Mouse (Mus musculus) cerebellum, postnatal 14 days (tissue): ENCODE results near the gene Mllt1.

Experiments used
- DNase-seq, 2 experiments: peaks; one replicate each; pipeline ENCODE4 v3.0.0; 2021; ENCODE audit warnings: mixed read lengths in 2 of 2

Mllt1 gene

GRCm38 (mm10) chr17:56876981-56877380, 58.2 kb downstream of the Mllt1 start:
- no peak for DNase-seq

DNA sequence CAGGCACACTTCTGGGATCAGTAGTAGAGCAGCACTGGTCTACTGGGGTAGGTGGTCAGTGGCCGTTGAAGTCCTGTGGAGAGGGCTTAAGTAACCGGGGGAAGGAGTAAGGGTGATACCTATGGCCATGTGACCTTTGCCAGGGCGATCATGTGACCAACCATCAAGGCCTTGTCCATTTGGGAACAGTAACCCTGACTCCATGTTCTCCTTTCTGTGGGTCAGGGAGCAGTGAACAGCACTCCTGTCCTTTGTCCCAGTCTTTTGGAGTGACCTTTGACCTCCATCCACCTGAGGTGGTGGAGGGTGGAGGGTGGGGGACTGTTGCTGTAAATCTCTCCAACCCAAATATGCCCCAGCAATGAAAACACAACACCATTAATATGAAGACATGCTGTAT, 58.8 kb downstream of the Mllt1 start:
- no peak for DNase-seq

DNA sequence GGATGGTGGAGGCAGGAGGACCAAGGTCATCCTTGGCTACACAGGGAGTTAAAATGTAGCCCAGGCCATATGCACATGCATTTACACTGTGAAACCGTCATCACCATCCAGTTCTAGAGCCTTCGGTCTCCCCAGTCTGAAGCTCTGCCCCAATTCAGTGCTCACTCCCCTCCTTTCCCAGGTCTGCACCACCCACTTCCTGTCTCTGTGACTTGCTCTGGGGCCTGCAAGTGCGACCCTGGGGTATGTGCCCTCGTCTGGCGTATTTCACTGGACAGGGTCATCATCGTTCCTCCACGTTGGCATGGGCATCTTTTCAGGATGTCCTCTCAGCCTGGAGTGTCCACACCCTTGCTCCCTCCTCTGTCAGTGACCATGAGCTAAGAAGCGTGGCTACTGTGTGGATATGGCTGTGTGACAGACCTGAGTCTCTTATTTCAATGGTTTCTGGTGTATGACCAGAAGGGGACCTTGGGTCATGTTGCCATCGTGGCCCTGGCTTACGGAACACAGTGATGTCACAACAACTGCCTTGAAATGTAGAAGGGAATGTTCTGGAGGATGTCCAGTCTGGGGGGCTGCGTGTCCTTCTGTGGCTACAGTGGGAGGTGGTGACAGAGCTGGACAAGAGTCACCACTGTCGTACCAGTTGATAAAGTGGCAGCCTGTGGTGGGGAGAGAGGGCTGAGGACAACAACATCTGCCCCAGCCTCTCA, 60.1 kb downstream of the Mllt1 start, which contains the start of gene 1700061G19Rik:
Gene 1700061G19Rik (plus strand): TSS at position 542 of the 716 bp plus-strand sequence.
- DNase-seq, result no peak

DNA sequence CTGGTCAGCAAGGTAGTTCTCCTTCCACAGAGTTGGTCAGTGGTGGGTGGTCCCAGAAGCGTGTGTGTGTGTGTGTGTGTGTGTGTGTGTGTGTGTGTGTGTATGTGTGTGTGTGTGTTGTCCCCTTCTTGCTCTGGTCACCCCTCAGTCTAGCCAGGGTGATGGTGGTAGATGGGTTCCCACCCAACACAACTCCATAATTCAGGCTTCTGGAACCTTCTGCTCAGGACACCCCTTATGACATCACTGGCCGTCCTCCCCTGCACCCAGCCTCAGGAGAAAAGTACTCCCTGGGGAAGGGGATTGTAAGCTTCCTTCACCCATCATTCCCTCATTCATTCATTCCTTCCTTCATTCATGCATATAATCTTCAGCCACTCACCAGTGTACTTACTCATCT, 61.0 kb downstream of the Mllt1 start, which contains the start of gene Acsbg2:
Gene Acsbg2 (minus strand): TSS at position 211 of the 400 bp plus-strand sequence.
- no peak for DNase-seq

DNA sequence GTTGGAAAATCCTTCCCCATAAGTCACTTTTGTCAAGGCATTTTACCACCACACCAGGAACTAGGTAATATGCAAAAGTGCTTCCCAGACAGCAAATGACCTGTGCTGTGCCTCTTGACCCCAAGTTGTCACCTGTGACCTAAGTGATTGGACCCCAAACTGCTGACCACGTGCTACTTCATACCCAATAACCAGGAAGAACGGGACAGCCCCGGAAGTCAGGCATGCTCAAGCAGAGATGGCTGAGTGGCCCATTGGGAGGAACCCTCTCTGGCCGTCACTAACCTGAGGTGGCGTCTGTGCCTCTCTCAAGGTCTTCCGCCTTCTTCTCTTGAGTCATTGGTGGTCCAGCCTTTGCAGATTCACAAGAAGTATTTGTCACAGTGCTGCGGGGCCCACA, 62.7 kb downstream of the Mllt1 start:
- no peak for DNase-seq

DNA sequence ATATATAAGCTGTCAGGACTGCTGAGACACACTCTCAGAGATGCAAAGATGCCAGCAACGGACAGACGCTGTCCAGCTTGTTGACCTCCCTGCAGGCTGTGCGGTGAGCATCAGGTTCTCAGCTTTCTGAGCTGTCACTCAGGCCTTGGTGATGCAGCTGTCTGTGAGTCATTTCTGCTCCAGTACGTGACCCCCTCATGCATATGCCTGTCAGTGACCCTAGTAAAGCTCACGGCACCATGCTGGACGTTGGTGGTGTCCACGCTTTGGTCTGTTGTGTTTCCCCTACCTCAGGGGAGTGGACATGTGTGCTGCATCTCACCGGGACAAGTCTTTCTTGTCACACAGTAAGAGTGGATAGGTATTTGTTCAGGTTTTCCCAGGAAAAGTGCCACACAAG, 63.4 kb downstream of the Mllt1 start:
- DNase-seq, result no peak

DNA sequence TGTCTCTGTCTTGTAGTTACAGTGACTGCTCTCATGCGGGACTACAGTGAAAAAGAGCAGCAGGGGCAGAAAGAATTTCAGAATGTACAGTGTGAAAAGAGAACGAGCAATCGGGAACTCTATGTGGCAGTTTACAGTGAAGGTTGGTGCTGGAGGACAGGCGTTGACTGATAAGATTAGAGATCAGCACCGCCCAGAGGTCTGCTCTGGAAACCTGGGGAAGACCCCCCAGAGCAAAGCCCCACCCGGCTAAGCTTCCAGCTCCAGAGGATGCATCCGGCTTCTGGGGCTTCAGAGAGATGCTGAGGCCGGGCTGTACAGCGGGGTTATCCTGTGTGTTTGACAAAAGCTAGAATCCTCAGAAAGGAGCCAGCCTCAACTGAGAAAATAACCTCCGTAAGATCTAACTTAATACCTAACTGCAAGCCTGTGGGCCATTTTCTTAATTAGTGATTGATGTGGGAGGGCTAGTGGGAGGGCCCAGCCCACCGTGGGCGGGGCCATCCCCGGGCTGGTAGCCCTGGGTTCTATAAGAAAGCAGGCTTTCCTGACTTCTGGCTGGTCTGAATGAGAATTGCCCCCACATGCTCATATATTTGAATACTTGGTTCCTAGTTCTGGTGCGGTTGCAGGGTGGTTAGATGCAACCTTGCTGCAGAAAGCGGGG, 64.8 kb downstream of the Mllt1 start:
- no peak for DNase-seq

GRCm38 (mm10) chr17:56869481-56869977, 65.7 kb downstream of the Mllt1 start:
- DNase-seq, result no peak

DNA sequence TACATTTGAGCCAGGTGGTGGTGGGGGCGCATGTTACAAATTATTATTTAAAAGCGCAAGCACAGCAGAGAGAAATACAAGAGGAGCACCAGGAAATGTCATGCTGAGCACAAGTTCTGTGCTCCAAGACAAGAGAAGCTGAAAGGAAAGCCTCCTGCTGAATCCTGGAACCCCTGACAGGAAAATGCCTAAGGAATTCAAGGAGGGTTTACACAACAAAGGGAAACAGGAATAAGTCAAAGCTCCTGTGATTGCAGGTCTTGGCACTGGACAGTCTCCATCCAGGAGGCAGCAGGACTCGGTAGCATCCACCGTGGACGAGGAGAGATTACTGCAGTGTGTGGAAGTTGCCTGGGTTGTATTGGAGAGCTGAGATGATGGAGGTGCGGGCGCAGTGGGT, 69.1 kb downstream of the Mllt1 start:
- DNase-seq, result no peak

GRCm38 (mm10) chr17:56861197-56861596, 74.0 kb downstream of the Mllt1 start:
- no peak for DNase-seq

DNA sequence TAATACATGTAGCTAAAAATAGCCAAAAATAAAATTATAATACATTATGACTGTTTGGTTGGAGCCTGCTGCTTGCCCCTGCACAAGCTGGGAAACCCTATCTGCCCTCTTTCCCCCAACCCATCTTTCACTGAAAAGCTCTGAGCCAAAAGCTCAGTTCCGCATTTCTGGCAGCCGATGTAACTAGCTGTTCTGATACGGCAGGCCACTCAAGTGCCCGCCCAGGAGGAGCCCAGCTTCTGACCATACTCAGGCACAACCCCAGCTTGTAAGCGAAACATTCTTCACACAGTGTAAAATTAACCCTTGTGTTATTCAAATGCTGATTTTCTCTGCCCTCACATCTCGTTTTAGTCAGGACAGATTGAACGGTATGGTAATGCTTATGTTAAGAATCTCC, 76.3 kb downstream of the Mllt1 start:
- DNase-seq, result no peak

DNA sequence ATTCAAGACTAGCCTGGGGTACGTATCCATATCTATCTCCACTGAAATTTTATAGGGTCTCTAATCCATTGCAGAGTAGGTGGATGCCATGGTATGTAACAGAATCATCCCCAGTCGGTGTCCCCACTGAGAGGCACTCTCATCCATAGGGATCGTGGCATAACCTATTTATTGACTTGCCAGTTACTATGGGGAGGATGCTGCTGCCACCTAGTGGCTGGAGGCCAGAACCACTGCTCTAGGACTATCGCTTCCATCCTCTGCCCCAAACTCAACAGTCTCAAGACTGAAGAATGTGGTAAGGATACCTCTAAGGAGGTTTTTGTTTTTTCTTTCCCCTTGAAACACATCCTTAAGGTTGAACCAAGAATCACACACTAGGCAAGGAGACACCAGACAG, 77.0 kb downstream of the Mllt1 start:
- DNase-seq, result peak; percentile 50 to 71

- no peak for DNase-seq
Observed at GRCm38 (mm10) chr17:56855421-56855820, 79.8 kb downstream of the Mllt1 start.

- DNase-seq, result no peak
Observed at GRCm38 (mm10) chr17:56851167-56851566, 84.0 kb downstream of the Mllt1 start.

DNA sequence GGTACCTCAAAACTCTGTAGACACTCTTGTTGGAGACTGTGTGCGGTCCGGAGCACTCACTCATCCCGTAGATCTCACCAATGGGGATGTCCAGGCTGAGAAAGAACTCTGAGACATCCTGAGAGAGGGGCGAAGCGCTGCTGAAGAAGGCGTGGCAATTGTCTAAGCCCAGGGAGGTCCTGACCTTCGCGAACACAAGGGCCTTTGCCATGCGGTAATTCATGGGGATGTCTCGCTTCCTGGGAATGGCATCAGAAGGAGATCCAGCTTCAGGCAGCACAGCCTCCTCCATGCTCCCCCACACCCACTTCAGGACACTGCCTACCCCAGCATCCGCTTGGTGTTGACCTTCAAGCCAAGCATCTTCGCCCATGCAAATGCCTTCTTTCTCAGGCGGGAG, 85.5 kb downstream of the Mllt1 start:
- DNase-seq, result no peak

DNA sequence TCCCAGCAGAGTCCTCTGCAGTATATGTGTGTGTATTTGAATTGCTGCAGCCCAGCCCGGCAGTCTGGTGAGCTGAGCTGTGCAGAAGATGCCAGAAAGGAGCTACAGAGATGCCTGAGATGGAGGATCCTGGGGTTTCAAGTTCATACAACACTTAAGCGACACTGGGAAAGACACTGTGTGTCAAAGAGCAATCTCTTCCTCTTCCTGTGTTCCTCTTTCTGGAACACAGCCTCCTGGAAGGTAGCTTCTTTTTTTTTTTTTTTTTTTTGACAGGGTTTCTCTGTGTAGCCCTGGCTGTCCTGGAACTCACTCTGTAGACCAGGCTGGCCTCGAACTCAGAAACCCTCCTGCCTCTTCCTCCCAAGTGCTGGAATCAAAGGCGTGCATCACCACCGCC, 86.4 kb downstream of the Mllt1 start:
- DNase-seq, result no peak

DNA sequence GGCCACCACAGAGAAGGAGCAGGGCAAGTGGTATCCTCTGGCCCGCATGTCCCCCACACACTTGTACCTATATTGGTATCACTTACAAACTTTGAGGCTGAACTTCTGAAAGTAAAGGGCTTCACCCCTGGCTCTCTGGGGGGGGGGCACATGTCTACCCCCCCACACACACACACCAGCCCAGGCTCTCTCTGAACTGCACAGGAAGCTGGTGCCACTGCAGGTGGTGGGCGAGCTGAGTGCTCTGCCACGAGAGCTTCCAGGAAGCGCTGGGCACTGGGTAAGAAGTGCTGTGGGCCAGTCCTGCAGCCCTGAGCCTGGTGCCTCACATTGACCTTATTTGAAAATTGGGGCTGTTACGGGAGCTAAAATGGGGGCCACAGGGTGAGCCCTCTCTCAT, 91.5 kb downstream of the Mllt1 start:
- no peak for DNase-seq
